Comparison of ENCODE assay signal across 23 mouse cellular contexts in the genomic region with DNA sequence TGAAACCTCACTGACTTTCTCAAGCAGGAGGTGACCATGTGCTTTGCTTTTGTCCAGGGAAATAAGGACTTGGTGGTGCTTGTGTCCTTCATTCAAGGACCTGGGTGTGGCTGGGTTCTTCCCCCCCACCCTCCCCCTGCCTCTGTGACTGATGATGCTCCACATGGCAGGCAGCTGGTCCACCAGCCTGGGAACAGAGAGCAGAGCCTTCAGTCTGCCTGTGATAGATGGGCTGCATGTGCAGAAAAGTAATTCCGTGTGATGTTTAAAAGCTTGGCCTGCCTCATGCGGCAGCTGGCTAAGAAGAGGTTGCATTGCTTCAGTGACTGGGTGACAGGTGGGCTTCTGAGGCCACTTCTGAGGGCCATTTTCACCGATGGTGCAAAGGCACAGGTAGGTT. TPM values are rescaled to one million over a fixed set of nuclear protein-coding genes. Genes with fewer than 3 reads are reported as not detected.
DNase-seq lines count a peak whose midpoint lies in the region; ATAC-seq lines count a peak whose summit lies in the region.
"Had no signal": no experiment of that assay in that cellular context is flagged by ENCODE, and none has a peak within 500 bp of the region (broad histone marks: within the 10 kb centered on the region; RNA-seq: fewer than 3 reads in every experiment).

No protein-coding gene starts in this region.

- no peaks in the 10 kb centered on the region for H3K9me3 ChIP-seq in embryonic facial prominence, embryonic 14.5 days (ENCODE audit: control insufficient read depth, low read length)
- no peaks in the 10 kb centered on the region for H3K9me3 ChIP-seq in embryonic facial prominence, embryonic 10.5 days
- no peaks in the 10 kb centered on the region for H3K9me3 ChIP-seq in hindbrain, embryonic 14.5 days (ENCODE audit: control insufficient read depth, low read length)
- H3K9me3 ChIP-seq: embryonic facial prominence, embryonic 13.5 days; forebrain, embryonic 15.5 days; heart, embryonic 15.5 days; intestine, embryonic 15.5 days; midbrain, embryonic 12.5 days had no signal

- ATAC-seq in embryonic facial prominence, embryonic 14.5 days (ENCODE audit: low read depth), result no peak
- ATAC-seq in hindbrain, embryonic 14.5 days (ENCODE audit: low FRiP score), result peak; percentile 39; the same call in 1 of the 2 replicates
- ATAC-seq: forebrain, embryonic 15.5 days; intestine, embryonic 15.5 days had no signal

- H3K4me3 ChIP-seq in embryonic facial prominence, embryonic 14.5 days (ENCODE audit: low read depth, low read length), result no peak overlapping the region
- no peak overlapping the region for H3K4me3 ChIP-seq in embryonic facial prominence, embryonic 10.5 days
- H3K4me3 ChIP-seq in hindbrain, embryonic 14.5 days (replicated peaks; ENCODE audit: low read length), result no peak overlapping the region
- H3K4me3 ChIP-seq: embryonic facial prominence, embryonic 13.5 days; forebrain, embryonic 15.5 days; heart, embryonic 15.5 days; intestine, embryonic 15.5 days; midbrain, embryonic 12.5 days had no signal

- DNase-seq in embryonic facial prominence, embryonic 14.5 days (ENCODE audit: low spot score), result peak; percentile 20
- no peak for DNase-seq in embryonic facial prominence, embryonic 10.5 days (ENCODE audit: low spot score)
- peak; percentile 53 for DNase-seq in embryo, embryonic 10.5 days (ENCODE audit: low spot score)
- no peak for DNase-seq in hindbrain, embryonic 14.5 days (ENCODE audit: low spot score)
- DNase-seq in mesoderm, embryonic 11.5 days (ENCODE audit: low read depth, low spot score), result peak; percentile 73
- DNase-seq in frontal cortex, postnatal 14 days (ENCODE audit: low spot score in 2 of 2), result no peak
- no peak for DNase-seq in gastrocnemius, postnatal 10 days
- DNase-seq: adrenal gland, postnatal 10 days; cerebellum, adult 8-10 months; gastrocnemius, postnatal 36 days; heart, postnatal 36 days; kidney, adult 9 months; kidney, postnatal 14 days; left cerebral cortex, postnatal 4 days; thymus, adult 18-20 months; thymus, postnatal 4 days had no signal

- no peaks in the 10 kb centered on the region for H3K27me3 ChIP-seq in embryonic facial prominence, embryonic 14.5 days (replicated peaks; ENCODE audit: control insufficient read depth, insufficient read depth, low read length)
- no peaks in the 10 kb centered on the region for H3K27me3 ChIP-seq in embryonic facial prominence, embryonic 10.5 days (replicated peaks; ENCODE audit: low read depth, poor library complexity, severe bottlenecking)
- no peaks in the 10 kb centered on the region for H3K27me3 ChIP-seq in hindbrain, embryonic 14.5 days (ENCODE audit: control insufficient read depth, insufficient read depth, low read length)
- H3K27me3 ChIP-seq: embryonic facial prominence, embryonic 13.5 days; forebrain, embryonic 15.5 days; heart, embryonic 15.5 days; intestine, embryonic 15.5 days; midbrain, embryonic 12.5 days had no signal

- H3K9ac ChIP-seq in embryonic facial prominence, embryonic 14.5 days (ENCODE audit: low read depth, low read length), result no peak overlapping the region
- no peak overlapping the region for H3K9ac ChIP-seq in hindbrain, embryonic 14.5 days
- H3K9ac ChIP-seq: embryonic facial prominence, embryonic 13.5 days; forebrain, embryonic 15.5 days; heart, embryonic 15.5 days; intestine, embryonic 15.5 days; midbrain, embryonic 12.5 days had no signal

- no peak overlapping the region for H3K4me2 ChIP-seq in embryonic facial prominence, embryonic 14.5 days (ENCODE audit: low read depth, low read length)
- H3K4me2 ChIP-seq in hindbrain, embryonic 14.5 days (replicated peaks), result no peak overlapping the region
- H3K4me2 ChIP-seq: embryonic facial prominence, embryonic 13.5 days; forebrain, embryonic 15.5 days; heart, embryonic 15.5 days; intestine, embryonic 15.5 days; midbrain, embryonic 12.5 days had no signal

- no peaks in the 10 kb centered on the region for H3K36me3 ChIP-seq in embryonic facial prominence, embryonic 14.5 days (ENCODE audit: control insufficient read depth, insufficient read depth, low read length)
- H3K36me3 ChIP-seq in embryonic facial prominence, embryonic 10.5 days (replicated peaks), result no peaks in the 10 kb centered on the region
- 0 out of 2 replicates have a peak, but pooled peaks cover 5% of the 10 kb centered on the region for H3K36me3 ChIP-seq in hindbrain, embryonic 14.5 days (replicated peaks; ENCODE audit: control insufficient read depth, insufficient read depth)
- H3K36me3 ChIP-seq: embryonic facial prominence, embryonic 13.5 days; forebrain, embryonic 15.5 days; heart, embryonic 15.5 days; intestine, embryonic 15.5 days; midbrain, embryonic 12.5 days had no signal

- H3K4me1 ChIP-seq in embryonic facial prominence, embryonic 14.5 days (ENCODE audit: control insufficient read depth, insufficient read depth, low read length), result no peaks in the 10 kb centered on the region
- H3K4me1 ChIP-seq in embryonic facial prominence, embryonic 10.5 days, result peaks cover 8% of the 10 kb centered on the region; the same call in 1 of the 2 replicates
- H3K4me1 ChIP-seq in hindbrain, embryonic 14.5 days (replicated peaks; ENCODE audit: control insufficient read depth, insufficient read depth, low read length), result no peaks in the 10 kb centered on the region
- H3K4me1 ChIP-seq: intestine, embryonic 15.5 days; midbrain, embryonic 12.5 days had no signal

- WGBS in embryonic facial prominence, embryonic 14.5 days, result 62% methylated on average over 3 of the region's 3 CpGs
- 84% methylated on average over 3 of the region's 3 CpGs for WGBS in embryonic facial prominence, embryonic 10.5 days
- WGBS in hindbrain, embryonic 14.5 days, result 42% methylated on average over 3 of the region's 3 CpGs

- H3K27ac ChIP-seq in embryonic facial prominence, embryonic 14.5 days (replicated peaks; ENCODE audit: low read depth, low read length), result no peak overlapping the region
- no peak overlapping the region for H3K27ac ChIP-seq in embryonic facial prominence, embryonic 10.5 days (replicated peaks)
- H3K27ac ChIP-seq in hindbrain, embryonic 14.5 days, result no peak overlapping the region
- H3K27ac ChIP-seq: embryonic facial prominence, embryonic 13.5 days; forebrain, embryonic 15.5 days; heart, embryonic 15.5 days; intestine, embryonic 15.5 days; macrophage; midbrain, embryonic 12.5 days had no signal

RNA-seq across cellular contexts. Expression of gene Frrs1l, which starts 12.6 kb away (rescaled TPM):
- 4.0 and 4.9 TPM in 2 replicates for polyA plus RNA-seq in embryonic facial prominence, embryonic 14.5 days (2014; fragmentation: Nextera tagmentation; extraction: Ambion mirVana)
- polyA plus RNA-seq in embryonic facial prominence, embryonic 10.5 days (2016; fragmentation: Nextera tagmentation; extraction: Ambion mirVana), result 0.80 and 1.4 TPM in 2 replicates
- polyA plus RNA-seq in hindbrain, embryonic 14.5 days (2014; fragmentation: Nextera tagmentation; extraction: Ambion mirVana), result 34.2 and 38.2 TPM in 2 replicates
- total RNA-seq in gastrocnemius, postnatal 10 days (2021), result under 1 TPM; 0.12 to 0.34 TPM
- total RNA-seq: gastrocnemius, postnatal 36 days; liver, adult 2 months had no signal
- polyA plus RNA-seq: liver, adult 2 months; macrophage had no signal

RNA-seq across cellular contexts. Expression of gene Tmem245, which starts 55.5 kb away (rescaled TPM):
- 9.8 and 11.7 TPM in 2 replicates for polyA plus RNA-seq in embryonic facial prominence, embryonic 14.5 days (2014; fragmentation: Nextera tagmentation; extraction: Ambion mirVana)
- polyA plus RNA-seq in embryonic facial prominence, embryonic 10.5 days (2016; fragmentation: Nextera tagmentation; extraction: Ambion mirVana), result 14.2 and 14.9 TPM in 2 replicates
- polyA plus RNA-seq in hindbrain, embryonic 14.5 days (2014; fragmentation: Nextera tagmentation; extraction: Ambion mirVana), result 10.2 and 10.5 TPM in 2 replicates
- 10 to 100 TPM; 22.7 to 23.9 TPM for total RNA-seq in gastrocnemius, postnatal 10 days (2021)

Comparison
In these comparisons a context has a peak if more than half of its experiments do, and no peak if none do; other contexts are left out.
1. DNase-seq: peak in embryonic facial prominence, embryonic 14.5 days (single experiment), embryo, embryonic 10.5 days (single experiment) and mesoderm, embryonic 11.5 days (single experiment); none in embryonic facial prominence, embryonic 10.5 days (single experiment), hindbrain, embryonic 14.5 days (single experiment), frontal cortex, postnatal 14 days (0 of 2) and gastrocnemius, postnatal 10 days (single experiment).